Mouse (Mus musculus) megakaryocyte, adult 5-6 weeks (primary cell): ENCODE data around the gene Mansc4. TPM values are rescaled to one million over a fixed set of nuclear protein-coding genes. Genes with fewer than 3 reads are reported as not detected.

Experiments
- ATAC-seq: 2 replicates; pipeline ENCODE4 v1.8.0; 2016; ENCODE audit warnings: mild to moderate bottlenecking, inconsistent platforms; ENCODE audit not compliant: poor library complexity, severe bottlenecking
- total RNA-seq, 2 experiments: library from RNA; stranded (forward) in 1 of 2; stranded (reverse) in 1 of 2; fragments of 153-499, 151-499 nt in 1 of 2; fragments of 221-1000, 200-1000 nt in 1 of 2; gene quantifications; 2 replicates each; pipeline versions ENCODE4 v1.2.3 to v1.2.4; 2015 to 2017

Gene Mansc4
- total RNA-seq, 2 experiments from 2014 or later = not detected

DNA sequence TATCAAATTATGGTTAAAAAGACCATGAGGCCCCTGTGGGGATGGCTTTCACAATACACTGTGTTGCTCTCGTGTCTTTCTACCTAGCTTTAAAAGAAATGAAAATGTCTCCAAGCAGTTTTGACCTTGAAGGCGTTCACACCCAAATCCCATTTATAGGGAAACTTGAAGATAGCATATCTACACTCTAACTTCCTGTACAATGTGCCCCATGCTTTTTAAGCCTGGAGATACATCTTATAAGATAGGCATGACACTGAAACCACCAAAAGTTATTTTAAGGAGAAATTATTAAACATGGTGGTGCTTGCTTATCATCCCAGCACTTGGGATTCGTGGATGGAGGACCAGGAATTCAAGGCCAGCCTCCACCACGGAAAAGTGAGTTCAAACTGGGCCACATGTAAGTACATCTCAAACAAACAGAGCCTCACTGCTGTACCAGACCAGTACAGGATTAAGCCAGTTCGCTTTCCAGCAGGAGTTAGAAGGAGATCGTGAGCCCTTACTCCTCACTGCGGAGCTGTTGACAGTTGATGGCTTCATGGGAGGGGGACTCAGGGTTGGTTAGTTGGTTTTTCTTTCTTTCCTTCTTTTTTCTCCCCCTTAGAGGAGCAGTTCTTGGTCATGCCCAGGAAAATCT is 1.3 kb downstream of the Mansc4 start:
- ATAC-seq = no peak

DNA sequence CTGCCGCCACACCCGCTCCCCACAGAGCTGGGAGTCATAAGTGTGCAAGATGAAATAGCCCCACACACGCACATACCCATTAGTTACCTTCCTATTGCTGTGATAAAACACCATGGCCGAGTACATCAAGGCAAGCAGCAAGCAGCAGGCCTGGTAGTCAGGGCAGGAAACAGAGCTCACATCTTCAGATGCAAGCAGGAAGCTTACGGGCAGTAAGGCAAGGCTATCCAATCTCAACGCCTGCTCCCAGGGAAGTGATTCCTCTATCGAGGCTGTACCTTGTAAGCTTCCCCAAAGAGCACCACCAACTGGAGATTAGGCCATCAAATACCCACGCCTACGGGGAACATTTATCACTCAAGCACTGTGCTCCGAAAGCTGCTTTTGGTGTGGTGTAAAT is 6.9 kb downstream of the Mansc4 start:
- 0 out of 2 replicates have a peak, but pooled peaks have one; percentile 4 for ATAC-seq

DNA sequence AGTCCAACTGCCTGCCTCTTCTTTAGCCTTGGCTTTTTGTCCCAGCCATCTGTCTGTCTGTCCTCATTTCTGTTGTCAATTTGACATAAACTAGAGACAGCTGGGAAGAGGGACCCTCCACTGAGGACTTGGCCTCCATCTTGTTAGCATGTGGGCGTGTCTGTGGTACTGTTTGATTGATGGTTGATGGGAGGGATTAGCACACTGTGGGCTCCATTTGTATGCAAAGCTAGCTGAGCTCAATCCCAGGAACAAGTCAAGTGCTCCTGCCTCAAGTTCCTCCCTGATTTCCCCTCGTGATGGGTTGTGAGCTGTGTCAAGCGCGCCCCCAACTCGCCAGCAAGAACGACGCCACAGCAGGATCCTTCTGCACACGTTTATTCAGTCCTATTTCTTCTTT is 10.0 kb downstream of the Mansc4 start:
- no peak for ATAC-seq

DNA sequence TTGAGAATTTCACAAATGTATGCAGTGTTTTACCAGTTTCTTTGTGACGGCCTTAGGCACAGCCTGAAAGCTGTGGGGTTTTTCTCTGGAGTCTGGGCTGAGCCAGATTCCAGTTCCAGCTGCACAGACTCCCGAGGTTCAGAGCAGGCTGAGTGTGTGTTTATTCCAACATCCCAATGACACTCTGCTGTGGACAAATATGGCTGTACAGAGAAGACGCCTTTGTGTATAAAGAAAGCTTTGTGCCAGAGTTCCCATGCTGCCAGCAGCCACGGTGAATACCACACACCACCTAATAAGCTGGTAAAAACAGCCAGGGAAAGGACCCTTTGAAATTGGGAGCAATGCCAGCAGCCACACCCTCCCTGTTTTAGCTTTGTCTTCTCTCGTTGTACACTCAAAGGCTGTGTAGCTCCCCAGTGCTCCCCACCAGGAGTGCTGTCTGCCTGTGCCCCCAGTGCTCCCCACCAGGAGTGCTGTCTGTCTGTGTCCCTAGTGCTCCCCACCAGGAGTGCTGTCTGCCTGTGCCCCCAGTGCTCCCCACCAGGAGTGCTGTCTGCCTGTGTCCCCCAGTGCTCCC is 10.9 kb downstream of the Mansc4 start:
- ATAC-seq = no peak

DNA sequence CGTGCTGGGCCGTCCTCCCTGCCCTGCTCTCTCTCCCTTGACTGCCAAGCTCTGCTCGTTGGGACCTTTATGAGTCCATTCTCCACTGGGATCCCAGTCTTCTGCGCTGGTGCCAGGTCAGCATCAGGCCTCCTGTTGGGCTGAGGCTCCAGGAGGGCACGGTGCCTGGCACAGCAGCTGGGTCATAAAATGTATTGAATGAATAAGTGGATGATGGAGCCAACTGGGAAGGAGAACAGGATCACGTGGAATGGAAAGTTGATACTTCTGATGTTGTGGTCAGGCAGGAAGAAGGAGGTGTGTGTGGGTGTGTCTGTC is 21.9 kb downstream of the Mansc4 start:
- no peak for ATAC-seq

DNA sequence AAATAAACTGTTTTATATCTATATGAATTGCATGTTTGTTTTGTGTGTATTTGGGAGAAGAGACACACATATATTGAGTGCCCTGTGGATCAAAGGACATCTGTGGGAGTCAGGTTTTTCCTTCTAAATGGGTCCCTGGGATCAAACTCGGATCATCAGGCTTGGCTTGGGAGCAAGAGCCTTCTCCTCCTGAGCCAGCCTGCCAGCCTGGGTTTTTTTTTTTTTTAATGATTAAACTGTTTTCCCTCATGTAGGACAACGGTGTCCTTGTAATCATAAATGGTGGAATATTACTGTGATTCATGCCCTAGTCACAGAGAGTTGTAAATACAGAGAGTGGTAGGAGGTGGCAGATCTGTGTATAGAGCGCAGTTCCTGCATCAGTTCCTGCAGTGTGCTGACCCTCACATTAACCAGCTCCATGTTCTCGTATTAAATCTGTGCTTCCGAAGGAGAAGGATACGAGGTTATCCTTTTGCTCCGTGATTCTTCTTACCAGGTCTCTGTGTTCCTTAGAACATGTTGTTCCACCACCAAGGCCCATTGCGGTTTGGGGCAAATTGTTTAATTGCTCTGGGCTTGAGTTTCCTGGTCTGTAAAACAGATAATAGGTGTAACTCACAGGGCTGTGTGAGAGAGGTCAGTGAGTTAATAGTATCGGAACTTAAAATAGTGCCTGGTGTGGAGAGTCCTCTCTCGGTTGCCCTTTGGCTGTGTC is 22.4 kb downstream of the Mansc4 start:
- no peak for ATAC-seq

DNA sequence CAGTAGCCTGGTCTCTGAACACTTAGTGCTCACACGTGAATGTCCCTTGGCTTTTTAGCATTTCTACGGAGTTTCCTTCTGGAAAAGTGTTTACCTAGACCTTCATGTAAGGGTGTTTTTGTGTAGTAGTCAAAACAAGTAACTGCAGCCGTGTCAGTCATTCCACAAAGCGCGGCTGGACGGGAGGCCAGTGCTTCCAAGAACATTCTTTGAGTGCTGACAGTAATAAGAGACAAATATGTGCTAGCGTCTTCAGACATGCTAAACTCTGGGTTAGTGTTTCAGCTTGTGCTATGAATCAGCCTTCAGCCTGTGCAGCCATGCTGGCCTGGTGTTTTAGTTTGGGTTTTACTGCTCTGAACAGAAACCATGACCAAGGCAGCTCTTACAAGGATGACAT is 24.1 kb downstream of the Mansc4 start:
- no peak for ATAC-seq

DNA sequence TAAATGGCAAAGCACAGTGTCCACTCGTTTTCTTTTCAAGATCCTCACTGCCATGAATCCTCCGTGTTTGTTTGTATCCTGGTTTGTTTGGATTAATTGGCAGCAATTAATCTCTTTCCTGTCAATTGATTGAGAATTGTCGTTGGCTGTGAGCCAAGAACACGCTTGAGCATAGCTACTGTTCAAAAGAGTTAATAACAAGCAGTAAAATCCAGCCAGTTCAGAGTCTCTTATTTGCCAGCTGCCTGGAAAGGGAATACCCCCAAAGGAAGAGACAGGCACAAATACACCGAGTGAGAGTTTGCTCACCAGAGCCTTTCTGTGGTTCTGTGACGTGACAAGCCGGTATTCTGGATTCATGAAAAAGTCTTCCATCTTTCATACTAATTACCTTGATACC is 24.8 kb downstream of the Mansc4 start:
- ATAC-seq = no peak

DNA sequence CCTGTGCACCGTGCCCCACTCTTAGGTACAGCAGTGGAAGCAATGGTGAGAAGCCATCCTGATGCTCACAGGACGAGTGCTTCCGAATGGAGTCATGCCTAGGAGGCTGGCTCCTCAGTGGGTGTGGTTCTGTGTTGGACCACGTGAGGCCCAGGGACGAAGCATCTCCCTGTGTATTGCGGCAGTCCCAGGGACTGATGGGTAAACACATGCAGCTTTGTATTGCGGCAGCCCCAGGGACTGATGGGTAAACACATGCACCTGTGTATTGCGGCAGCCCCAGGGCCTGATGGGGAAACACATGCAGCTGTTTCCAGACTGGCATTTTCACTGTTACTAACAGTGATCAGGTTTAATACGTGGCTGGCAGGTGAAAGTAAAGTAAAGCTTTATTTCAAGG is 25.2 kb downstream of the Mansc4 start:
- no peak for ATAC-seq

DNA sequence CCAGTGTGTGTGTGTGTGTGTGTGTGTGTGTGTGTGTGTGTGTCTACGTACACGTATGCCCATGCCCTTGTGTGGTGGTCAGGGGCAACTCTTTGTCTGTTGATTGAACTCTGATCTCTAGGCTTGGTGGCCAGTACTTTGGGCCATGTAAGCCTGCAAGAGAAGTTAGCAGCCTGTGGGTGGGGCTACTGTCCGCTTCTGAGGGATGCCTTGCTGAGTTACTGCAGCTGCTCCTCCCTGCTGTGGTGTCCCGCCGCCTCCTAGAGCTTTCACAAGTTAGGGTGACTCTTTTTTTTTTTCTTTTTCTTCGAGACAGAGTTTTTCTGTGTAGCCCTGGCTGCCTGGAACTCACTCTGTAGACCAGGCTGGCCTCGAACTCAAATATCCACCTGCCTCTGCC is 27.5 kb downstream of the Mansc4 start:
- ATAC-seq = no peak

DNA sequence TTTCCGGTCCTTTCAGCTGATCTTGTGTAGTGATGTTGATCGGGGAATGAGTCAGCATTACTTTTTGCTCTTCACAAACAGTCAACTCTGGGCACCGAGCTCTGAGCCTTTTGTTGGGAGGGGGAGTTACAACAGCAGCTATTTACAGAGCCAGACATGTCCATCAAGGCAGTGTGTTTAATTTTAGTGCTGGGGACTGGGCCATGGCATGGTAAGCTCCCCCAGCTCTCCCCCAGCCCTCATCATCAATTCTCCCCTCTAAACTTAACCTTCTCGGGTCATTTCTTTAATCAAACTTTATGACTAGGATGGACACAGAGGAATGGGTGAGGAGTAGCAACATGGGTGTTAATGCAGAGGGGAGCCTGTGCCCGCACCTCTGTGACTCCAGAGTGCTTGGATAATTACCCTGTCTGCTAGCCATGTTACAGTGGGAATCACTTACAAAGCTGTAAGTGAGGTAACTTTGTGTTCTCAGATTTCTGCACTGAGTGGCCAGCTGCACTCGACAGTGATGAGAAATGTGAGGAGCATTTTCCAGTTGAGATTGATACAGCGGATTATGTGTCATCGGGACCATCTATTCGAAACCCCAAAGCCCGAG is 31.4 kb downstream of the Mansc4 start:
- no peak for ATAC-seq

DNA sequence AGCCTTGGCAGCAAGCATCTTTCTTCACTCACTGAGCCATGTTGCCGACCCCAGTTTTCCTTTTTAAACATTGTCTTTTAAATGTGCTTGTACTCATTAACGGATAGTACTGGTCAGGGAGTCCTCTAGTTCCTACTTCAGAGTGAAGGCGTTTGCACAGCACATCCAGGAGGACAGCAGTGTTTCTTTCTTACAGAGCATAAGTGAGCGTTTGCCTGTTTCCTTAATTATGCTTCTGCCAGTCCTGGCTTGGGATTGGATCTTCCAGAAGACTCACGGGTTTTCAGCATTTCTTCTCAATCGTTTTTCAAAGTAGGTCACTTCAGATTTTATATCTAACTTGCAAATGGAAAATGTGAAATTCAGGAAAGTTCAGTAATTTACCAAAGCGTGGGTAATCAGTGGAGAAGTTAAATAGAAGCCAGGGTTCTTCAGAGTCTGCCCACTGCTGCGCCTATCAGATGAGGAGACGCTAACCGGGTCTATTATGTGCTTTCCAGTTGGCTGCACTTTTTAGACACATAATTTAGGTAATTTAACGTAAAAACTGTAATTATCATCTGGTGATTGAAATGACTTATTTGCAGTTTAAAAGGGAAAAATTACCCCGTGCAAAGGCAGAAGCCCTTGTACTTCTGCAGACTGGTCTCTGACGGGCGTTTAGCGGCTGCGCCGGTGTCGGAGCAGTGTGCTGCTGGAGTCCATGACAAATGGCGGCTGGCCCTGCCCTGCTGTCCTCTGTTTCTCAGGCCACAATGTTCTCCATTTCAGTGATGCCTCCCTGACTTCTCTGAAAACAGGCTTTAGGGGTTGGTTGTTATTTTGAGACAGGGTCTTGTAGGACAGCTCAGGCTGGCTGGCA is 32.8 kb downstream of the Mansc4 start:
- no peak for ATAC-seq

DNA sequence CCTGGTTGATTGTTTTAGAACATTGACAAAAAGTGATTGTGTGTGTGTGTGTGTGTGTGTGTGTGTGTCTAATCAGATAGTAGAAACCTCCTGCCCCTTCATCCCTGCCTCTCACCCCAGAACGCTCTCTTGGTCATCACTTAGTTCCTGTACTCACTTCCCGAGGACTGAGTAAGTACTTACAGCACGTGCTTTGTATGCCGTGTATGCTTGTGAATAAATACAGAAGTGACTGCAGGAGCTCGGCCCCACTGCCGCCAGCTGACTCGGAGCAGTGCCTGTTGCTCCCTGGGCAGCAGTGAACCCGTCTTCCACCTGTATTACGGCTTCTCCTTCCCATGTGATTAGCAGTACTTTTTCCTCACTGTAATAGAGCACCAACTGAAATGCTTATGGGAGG is 34.4 kb downstream of the Mansc4 start:
- peak; percentile 61 for ATAC-seq

DNA sequence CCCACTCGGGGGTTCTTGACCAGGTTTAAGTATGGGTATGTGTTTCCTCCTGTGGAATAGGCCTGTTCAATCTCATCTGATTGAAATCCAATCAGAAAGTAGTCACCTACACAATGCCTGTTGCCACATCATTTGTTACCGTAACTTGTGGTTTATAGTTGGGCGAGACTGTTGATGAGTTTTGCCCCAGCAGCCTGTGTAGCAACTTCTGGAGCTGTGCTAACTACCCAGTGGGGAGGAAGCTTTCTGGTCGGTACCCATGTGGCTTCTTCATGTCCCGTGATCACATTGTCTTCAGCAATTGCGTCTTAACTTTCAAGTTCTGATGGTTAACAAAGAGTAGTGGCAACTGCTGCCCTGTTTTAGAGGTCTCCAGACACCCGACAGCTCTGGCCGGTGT is 35.2 kb downstream of the Mansc4 start:
- ATAC-seq = peak; percentile 79

DNA sequence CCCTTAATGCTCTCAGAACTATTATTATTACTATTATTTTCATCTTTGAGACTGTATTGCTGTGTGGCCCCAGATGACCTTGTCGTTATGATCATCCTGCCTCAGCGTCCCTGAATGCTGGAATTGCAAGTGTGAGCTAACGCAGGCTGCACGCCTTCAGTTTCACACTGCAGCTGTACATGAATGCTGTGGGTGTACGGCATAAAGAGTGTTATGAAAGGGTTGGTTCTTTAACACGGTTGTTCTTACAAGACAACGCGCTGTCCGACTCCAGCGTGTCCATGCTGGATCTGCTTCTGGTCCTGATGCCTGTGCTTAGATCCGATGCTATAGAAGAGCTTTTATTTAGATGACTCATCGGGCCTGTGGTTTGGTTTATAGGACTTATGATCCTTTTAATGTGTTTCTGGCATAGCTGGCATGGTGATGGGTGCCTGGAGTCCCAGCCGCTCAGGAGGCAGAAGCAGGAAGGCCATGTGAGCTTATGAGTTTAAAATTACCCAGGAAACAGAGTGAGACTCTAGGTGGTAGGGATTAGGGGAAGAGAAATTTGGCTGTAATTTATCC is 37.5 kb downstream of the Mansc4 start:
- ATAC-seq = no peak

DNA sequence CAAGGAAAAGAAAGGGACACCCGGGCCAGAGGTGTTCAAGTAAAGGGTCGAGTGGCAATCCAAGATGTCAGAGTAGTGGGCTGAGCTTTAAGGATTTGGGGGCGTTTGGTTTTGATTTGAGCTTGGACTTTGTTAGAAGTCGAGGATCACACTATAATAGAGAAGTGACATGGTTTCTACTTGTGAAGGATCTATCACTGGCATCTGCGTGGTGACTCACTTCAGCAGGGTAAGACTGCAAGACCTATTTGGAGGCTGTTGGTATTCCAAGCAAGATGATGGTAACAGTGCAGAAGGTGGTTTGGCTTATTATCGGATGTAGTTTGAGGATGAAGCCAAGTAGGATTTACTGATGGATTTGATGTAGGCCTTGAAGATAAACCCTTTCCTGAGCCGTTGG is 43.2 kb downstream of the Mansc4 start:
- no peak for ATAC-seq

DNA sequence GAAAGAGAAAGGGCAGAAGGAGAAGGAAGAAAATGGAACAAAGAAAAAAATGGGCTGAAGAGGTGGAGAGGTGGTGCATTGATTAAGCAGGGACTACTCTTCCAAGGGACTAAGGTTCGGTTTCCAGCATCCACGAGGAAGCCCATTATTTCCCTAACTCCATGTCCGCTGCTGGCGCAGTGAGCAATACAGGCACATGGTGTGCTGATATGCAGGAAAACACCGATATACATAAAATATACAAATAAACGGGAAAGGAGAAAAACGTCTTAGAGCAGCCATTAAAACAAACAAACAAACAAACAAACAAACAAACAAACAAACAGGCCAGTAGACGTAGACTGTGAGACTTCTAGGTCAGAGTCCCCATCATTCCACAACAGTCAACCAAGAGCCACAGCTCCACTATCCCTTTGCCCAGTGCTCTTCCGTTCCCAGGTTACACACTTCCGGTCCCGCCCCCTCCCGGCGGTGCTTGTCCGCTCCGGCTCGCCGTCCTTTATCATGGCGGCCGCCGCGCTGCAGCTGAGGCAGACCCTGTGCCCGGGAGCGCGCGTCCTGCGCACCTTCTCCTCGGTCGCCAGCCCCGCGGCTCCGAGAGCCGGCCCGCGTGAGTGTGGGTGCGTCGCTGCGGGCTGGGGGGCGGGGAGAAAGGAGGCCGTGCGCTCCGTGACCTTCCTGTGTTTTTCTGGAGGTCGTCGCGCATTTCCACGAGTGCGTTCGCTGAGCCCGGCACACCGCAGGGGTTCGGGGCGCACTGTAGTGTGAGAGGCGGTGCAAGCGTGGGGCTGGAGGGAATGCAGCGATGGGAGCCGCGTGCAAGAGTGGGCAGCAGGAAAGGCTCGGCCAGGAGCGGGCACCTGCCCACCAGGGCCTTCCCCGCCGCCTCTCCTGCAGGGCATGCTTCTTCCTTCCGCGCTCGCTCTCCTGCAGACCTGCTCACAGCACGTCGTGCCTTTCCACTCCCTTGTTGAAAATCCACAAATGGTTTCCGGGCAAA is 44.2 kb downstream of the Mansc4 start, which contains the start of gene Mrps35:
TSS of gene Mrps35 (plus strand) at position 474 of the 1,000 bp plus-strand sequence.
- peak; percentile 98 for ATAC-seq

DNA sequence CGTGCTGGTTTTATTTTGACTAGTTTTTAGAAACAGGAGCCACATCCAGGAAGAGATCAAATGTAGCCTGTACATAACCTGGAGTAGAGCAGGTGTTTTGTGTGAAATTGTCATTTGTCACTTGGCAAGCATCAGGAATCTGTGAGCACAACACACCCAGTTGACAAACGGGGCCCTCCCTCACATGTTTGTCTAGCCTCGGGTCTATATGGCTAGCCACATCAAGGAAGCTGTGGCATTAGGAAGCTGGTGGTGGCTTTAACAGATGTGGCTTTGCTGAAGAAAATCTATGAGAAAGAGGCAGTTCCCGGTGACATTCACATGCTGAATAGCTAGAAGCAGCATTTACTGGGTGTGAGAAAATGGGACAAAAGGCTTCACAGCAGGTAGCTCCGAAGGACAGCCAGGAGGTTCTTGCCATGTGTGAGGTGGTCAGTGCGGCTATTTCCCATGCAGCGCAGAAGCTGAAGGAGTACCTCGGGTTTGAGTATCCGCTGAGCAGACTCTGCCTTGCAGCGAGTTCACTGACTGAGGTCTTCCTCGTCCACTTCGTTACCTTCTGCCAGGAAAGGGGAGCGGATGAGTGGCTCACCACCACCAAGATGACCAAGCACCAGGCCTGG is 54.4 kb downstream of the Mansc4 start, which contains the start of gene Rep15:
TSS of gene Rep15 (plus strand) at position 282 of the 623 bp plus-strand sequence.
- ATAC-seq = no peak
